Mouse (Mus musculus): Measurements from ENCODE around the gene Gde1.

- TF ChIP-seq MYOG (IDR thresholded peaks at IDR 0.05; ENCODE audit: control insufficient read depth in 1 of 3, insufficient read depth in 1 of 3, insufficient read length in 2 of 3, low read depth in 2 of 3) (no peak), POLR2A (IDR thresholded peaks at IDR 0.05; ENCODE audit: insufficient read length, low read depth) (no peak)
These were observed 14.3 kb downstream of the Gde1 start for GRCm38 (mm10) chr7:118691287-118691686.
